Mouse (Mus musculus) kidney, embryonic 14.5 days (tissue): ENCODE measurements around the gene Galntl5. TPM values are rescaled to one million over a fixed set of nuclear protein-coding genes. Genes with fewer than 3 reads are reported as not detected.
A peak's percentile ranks its signal among the peaks of the same experiment; 100 is the strongest.

Experiments used
- ATAC-seq: fragments of 200-750 bp; cut with Nextera tagmentation; 2 replicates; pipeline ENCODE4 v1.8.0; 2017; ENCODE audit warnings: moderate number of reproducible peaks, mild to moderate bottlenecking, moderate TSS enrichment, moderate library complexity; ENCODE audit not compliant: low FRiP score, low TSS enrichment
- H3K27ac ChIP-seq: fragments of 300-500 bp; sonication (generic); 2 replicates; pipeline ENCODE4 v1.5.1; 2014; ENCODE audit warnings: low read depth, mild to moderate bottlenecking, low read length, moderate library complexity, mixed read lengths
- H3K27me3 ChIP-seq: fragments of 300-500 bp; sonication (generic); 2 replicates; pipeline ENCODE4 v1.6.1; 2014; ENCODE audit warnings: mild to moderate bottlenecking, low read length; ENCODE audit not compliant: control insufficient read depth, insufficient read depth
- H3K36me3 ChIP-seq: fragments of 300-500 bp; sonication (generic); 2 replicates; pipeline ENCODE4 v1.6.1; 2014; ENCODE audit warnings: low read length, mixed read lengths; ENCODE audit not compliant: control insufficient read depth, insufficient read depth
- H3K4me1 ChIP-seq: fragments of 300-500 bp; sonication (generic); 2 replicates; pipeline ENCODE4 v1.6.1; 2014; ENCODE audit warnings: low read length, mixed read lengths; ENCODE audit not compliant: control insufficient read depth, insufficient read depth
- H3K4me2 ChIP-seq: fragments of 300-500 bp; sonication (generic); replicated peaks from 2 replicates; pipeline ENCODE4 v1.6.1; 2014; ENCODE audit warnings: low read depth, mild to moderate bottlenecking, low read length
- H3K4me3 ChIP-seq: fragments of 300-500 bp; sonication (generic); 2 replicates; pipeline ENCODE4 v1.5.1; 2014; ENCODE audit warnings: mild to moderate bottlenecking, low read length
- H3K9ac ChIP-seq: fragments of 300-500 bp; sonication (generic); 2 replicates; pipeline ENCODE4 v1.6.1; 2014; ENCODE audit warnings: low read depth, mild to moderate bottlenecking, low read length, moderate library complexity
- H3K9me3 ChIP-seq: fragments of 300-500 bp; sonication (generic); 2 replicates; pipeline ENCODE4 v1.6.1; 2016; ENCODE audit warnings: low read length; ENCODE audit not compliant: control insufficient read depth
- WGBS: fragments of 180-500 bp; shearing (Covaris S2); extraction: QIAGEN DNeasy Blood & Tissue Kit; methylation state at CpG from one replicate; pipeline ENCODE4 v1.1.7; 2014; 5-methylcytosine and 5-hydroxymethylcytosine counted together
- microRNA-seq: library from miRNA; unstranded; fragments of <30 nt; microRNA quantifications from one replicate; pipeline ENCODE4, GENCODE M21; 2016
- polyA plus RNA-seq: library from polyadenylated mRNA; unstranded; fragments of >200 nt; fragmentation: Nextera tagmentation; extraction: Ambion mirVana; gene quantifications from 2 replicates; pipeline ENCODE4 v1.2.1, GENCODE M21; 2014

The Galntl5 gene
- polyA plus RNA-seq, 1 experiment from 2014 or later, result not detected

DNA sequence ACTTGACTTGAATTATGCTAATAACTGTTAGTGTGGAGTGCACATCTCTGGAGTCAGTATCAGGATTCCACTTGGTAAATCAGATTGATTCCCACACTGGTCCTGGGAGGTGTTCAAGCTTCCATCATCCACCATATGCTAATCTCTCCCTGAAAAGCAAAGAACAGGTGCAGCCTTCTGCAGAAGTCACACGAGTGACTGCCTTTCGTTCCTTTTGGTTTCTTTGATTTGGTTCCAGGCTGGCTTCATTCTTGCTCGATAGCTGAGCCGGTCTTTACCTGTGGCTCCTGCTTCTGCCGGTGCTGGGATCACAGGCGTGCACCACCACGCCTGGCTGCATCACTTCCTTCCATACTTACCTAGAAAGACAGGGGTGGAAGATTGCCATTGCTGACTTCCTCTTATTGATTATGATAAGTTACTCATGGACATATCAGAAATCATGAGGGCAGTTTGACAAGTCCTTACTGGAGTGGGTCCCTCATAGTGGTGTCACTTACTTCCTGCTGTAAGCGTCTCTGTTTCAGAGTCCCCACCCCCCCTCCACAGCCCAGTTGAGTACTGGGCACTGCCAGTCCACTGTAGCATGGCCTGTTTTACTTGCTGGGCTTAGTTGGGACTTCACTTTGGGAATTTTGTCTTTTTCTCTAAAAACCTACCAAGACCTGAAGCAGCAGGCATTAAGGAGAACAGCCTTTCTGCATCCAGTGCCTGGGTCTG lies 71.7 kb downstream of the Galntl5 start:
- Histone ChIP-seq H3K4me1 (no peaks in the 10 kb centered on the region), H3K9me3 (no peaks in the 10 kb centered on the region), H3K4me3 (no peak overlapping the region), H3K27ac (peak overlapping the region; percentile 49), H3K9ac (no peak overlapping the region), H3K4me2 (no peak overlapping the region), H3K36me3 (peaks cover 26% of the 10 kb centered on the region; the same call in 1 of the 2 replicates), H3K27me3 (no peaks in the 10 kb centered on the region)
- WGBS, result 75% methylated on average over 8 of the region's 8 CpGs
- ATAC-seq, result 0 out of 2 replicates have a peak, but pooled peaks have one; percentile 32

DNA sequence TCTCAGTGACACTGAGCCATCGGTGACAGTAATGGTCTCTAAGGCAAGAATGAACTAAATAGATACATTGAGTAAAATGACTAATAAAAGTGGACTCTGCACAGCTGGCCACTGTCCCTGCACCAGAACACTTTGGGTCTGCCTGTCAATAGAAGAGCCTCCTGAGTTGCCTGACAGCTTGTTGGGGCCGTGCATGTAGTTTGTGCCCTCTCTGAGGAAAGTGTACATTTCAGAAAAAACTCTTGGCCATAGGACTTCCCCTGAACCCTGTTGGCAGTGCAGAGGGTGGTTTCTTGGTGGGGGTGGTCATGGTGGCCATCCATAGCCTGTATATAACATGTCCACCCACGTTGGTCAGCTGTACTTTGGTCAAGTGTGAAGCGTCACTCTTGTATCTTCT lies 73.2 kb downstream of the Galntl5 start:
- H3K36me3 ChIP-seq, result peaks cover 33% of the 10 kb centered on the region; the same call in 1 of the 2 replicates

DNA sequence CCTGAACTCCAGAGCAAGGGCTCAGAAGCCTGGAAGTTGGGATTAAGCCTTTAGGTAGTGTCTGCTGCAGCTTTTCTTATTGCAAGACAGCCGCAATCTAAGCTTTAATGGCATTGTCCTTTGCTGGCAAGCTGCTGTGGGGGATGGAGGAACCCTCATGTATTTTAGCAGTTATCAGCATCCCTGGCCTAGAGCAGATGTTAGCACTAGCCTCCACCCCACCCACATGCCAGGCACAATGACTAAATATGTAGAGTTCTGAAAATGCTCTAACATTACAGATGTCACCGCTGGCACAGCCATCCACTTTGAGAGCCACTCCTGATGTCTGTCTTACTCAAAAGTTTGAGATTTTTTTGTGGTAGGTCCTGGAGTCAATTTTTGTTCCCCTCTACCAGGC lies 75.4 kb downstream of the Galntl5 start:
- Histone ChIP-seq H3K4me2 (no peak overlapping the region), H3K27ac (no peak overlapping the region), H3K9ac (no peak overlapping the region), H3K27me3 (no peaks in the 10 kb centered on the region), H3K4me1 (no peaks in the 10 kb centered on the region), H3K36me3 (peaks cover 31% of the 10 kb centered on the region; the same call in 1 of the 2 replicates), H3K9me3 (no peaks in the 10 kb centered on the region), H3K4me3 (no peak overlapping the region)
- WGBS, result 90% methylated on average over 2 of the region's 2 CpGs
- no peak for ATAC-seq

More for the DNA sequence above, 73.2 kb downstream of the Galntl5 start:
- ATAC-seq, result no peak
- H3K9ac ChIP-seq, result no peak overlapping the region
- H3K4me1 ChIP-seq, result no peaks in the 10 kb centered on the region
- no peaks in the 10 kb centered on the region for H3K9me3 ChIP-seq
- no peak overlapping the region for H3K4me2 ChIP-seq
- no peak overlapping the region for H3K4me3 ChIP-seq
- H3K27me3 ChIP-seq, result no peaks in the 10 kb centered on the region
- WGBS, result 87% methylated on average over 4 of the region's 4 CpGs
- H3K27ac ChIP-seq, result no peak overlapping the region

DNA sequence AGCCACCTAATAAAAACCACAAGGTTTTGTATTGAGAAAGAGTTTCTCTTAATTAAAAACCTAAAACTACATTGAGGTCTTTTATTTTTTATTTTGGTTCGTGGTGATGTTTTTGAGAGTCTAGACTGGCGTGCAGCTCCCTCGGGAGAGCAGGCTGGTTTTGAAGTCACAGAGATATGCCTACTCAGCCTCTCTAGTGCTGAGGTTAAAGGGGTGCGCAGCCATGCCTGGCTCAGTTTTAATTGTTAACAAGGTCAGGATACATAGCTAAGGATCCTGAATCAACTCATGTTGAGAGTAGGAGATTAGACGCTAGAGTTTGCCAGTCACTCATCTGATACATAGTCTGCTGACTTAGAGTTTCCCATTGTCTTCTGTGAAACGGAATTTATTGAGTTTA lies 80.2 kb downstream of the Galntl5 start:
- Histone ChIP-seq H3K27ac (no peak overlapping the region), H3K4me3 (no peak overlapping the region), H3K4me1 (no peaks in the 10 kb centered on the region), H3K4me2 (no peak overlapping the region), H3K36me3 (peaks cover 47% of the 10 kb centered on the region), H3K9me3 (no peaks in the 10 kb centered on the region), H3K9ac (no peak overlapping the region), H3K27me3 (no peaks in the 10 kb centered on the region)
- WGBS, result 86% methylated on average over 6 of the region's 6 CpGs
- no peak for ATAC-seq

DNA sequence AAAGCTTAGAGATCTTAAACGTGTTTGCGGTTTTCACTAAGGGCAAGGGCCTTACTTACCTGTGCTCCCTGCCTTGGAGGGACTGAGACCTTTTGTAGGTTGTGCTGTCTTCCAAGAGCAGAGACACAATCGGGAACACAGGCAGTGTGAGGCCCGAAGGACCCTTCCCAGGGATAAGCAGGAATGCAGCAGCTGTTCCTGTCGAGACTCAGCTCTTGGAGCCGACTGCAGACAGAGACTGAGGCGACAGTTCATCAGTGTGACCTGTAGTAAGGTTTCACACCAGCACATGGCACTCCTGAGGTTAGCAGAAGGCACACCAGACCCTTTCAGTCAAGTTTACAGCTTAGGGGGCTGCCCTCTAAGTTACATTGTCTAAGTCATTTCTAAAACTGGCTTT lies 81.0 kb downstream of the Galntl5 start:
- Histone ChIP-seq H3K4me2 (no peak overlapping the region), H3K9me3 (no peaks in the 10 kb centered on the region), H3K4me3 (no peak overlapping the region), H3K27ac (no peak overlapping the region), H3K4me1 (no peaks in the 10 kb centered on the region), H3K36me3 (peaks cover 52% of the 10 kb centered on the region), H3K27me3 (no peaks in the 10 kb centered on the region), H3K9ac (no peak overlapping the region)
- WGBS, result 80% methylated on average over 7 of the region's 7 CpGs
- ATAC-seq, result no peak

DNA sequence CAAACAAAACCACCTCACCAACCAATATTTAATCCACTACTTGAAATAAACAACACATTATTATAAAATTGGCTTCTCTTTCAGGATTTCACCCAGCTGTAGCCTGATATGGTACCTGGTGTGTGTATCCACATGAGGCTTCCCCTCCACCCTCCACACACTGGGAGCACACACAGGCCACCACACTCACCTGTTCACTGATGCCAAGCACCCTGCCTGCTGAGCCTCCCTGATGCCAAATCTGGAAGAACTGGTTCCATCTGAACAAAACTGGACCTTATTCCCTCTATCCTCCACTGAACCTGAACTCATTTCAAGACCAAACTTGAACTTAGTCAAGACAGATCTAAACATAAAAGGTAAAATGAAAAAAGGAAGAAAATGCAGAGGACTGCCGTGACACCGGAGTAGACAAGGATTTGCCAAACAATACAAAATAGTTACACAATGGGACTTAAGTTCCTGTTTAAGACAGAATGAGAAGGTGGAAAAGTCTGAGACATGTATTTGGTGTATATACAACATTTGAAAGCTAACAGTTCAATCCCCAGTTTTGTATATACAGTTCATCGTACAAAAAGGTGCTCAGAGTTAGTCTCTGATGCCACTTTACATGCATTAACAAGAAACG lies 87.1 kb downstream of the Galntl5 start:
- Histone ChIP-seq H3K4me3 (no peak overlapping the region), H3K27ac (no peak overlapping the region), H3K27me3 (no peaks in the 10 kb centered on the region), H3K36me3 (peaks cover 53% of the 10 kb centered on the region), H3K9me3 (no peaks in the 10 kb centered on the region), H3K9ac (no peak overlapping the region), H3K4me1 (no peaks in the 10 kb centered on the region), H3K4me2 (no peak overlapping the region)
- WGBS, result 92% methylated on average over 4 of the region's 4 CpGs
- no peak for ATAC-seq

Small RNA genes lying within 50 kb of the gene (microRNA-seq; reads per million reads assigned to microRNA genes)
- gene Gm26051, result not detected

Other genes starting within 250 kb of the Galntl5 start
- 32.1 and 44.6 TPM in 2 replicates for gene Prkag2, start 80.8 kb upstream of the Galntl5 start, polyA plus RNA-seq
- gene Galnt11, start 40.4 kb downstream of the Galntl5 start, polyA plus RNA-seq, result 25.5 and 42.9 TPM in 2 replicates
- gene E130116L18Rik, start 41.7 kb downstream of the Galntl5 start, polyA plus RNA-seq, result not detected in 2 replicates